In the genomic region with DNA sequence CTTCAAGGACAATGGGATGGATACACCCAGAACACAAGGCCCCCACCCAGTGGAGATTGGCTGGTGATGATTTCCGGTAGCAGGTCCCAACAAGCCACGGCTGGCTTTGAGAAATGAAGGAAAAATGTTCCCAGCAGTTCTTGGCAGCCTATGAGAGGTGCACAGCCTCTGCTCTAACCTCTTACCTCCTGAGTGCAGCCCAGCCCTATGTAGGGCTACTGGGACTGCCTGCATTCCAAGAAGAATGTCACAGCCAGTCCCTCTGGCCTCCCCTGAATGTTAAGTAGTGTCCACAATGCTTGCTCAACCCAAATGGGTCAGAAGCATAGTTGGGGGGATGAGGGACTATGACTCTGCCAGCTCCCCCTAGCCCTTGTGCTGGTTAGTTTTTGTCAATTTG, we compare ENCODE assay signal across 12 mouse cellular contexts.
"Had no signal": no experiment of that assay in that cellular context is flagged by ENCODE, and none has a peak within 500 bp of the region (broad histone marks: within the 10 kb centered on the region; RNA-seq: fewer than 3 reads in every experiment).

No protein-coding gene starts in this region.

- DNase-seq: kidney, adult 18-20 months; kidney, postnatal 10 days; kidney, postnatal 4 days; liver; liver, embryonic 13.5 days; liver, postnatal 0 days; right cerebral cortex, postnatal 25 days; thymus, postnatal 4 days had no signal

- H3K4me3 ChIP-seq: intestine, embryonic 15.5 days; limb, embryonic 12.5 days; liver, embryonic 13.5 days; lung, embryonic 15.5 days; midbrain, embryonic 13.5 days had no signal

- ATAC-seq: intestine, embryonic 15.5 days; liver, postnatal 0 days; midbrain, embryonic 13.5 days had no signal

- H3K9me3 ChIP-seq: intestine, embryonic 15.5 days; limb, embryonic 12.5 days; liver, embryonic 13.5 days; lung, embryonic 15.5 days; midbrain, embryonic 13.5 days had no signal

- H3K9ac ChIP-seq: intestine, embryonic 15.5 days; limb, embryonic 12.5 days; liver, embryonic 13.5 days; liver, postnatal 0 days; lung, embryonic 15.5 days; midbrain, embryonic 13.5 days had no signal

- H3K4me1 ChIP-seq: limb, embryonic 12.5 days; liver, embryonic 13.5 days; lung, embryonic 15.5 days; midbrain, embryonic 13.5 days had no signal

- H3K27ac ChIP-seq: intestine, embryonic 15.5 days; limb, embryonic 12.5 days; liver, embryonic 13.5 days; lung, embryonic 15.5 days; midbrain, embryonic 13.5 days had no signal

- H3K36me3 ChIP-seq: intestine, embryonic 15.5 days; limb, embryonic 12.5 days; liver, embryonic 13.5 days; lung, embryonic 15.5 days; midbrain, embryonic 13.5 days had no signal

- H3K4me2 ChIP-seq: intestine, embryonic 15.5 days; limb, embryonic 12.5 days; liver, embryonic 13.5 days; lung, embryonic 15.5 days; midbrain, embryonic 13.5 days had no signal

- H3K27me3 ChIP-seq: intestine, embryonic 15.5 days; limb, embryonic 12.5 days; liver, embryonic 13.5 days; lung, embryonic 15.5 days; midbrain, embryonic 13.5 days had no signal
